Mouse (Mus musculus) left cerebral cortex, adult 8-10 months (tissue): ENCODE measurements at regions not wholly inside any gene's neighbourhood (a gene's known extent, or its start where the extent isn't known, plus 50 kb on each side); places are given as distances from the start of the nearest gene placed in this dataset.

Source experiments
- DNase-seq, 2 experiments: peaks; one replicate each; pipeline ENCODE4 v3.0.0; 2022; ENCODE audit warnings: low spot score in 2 of 2

DNA sequence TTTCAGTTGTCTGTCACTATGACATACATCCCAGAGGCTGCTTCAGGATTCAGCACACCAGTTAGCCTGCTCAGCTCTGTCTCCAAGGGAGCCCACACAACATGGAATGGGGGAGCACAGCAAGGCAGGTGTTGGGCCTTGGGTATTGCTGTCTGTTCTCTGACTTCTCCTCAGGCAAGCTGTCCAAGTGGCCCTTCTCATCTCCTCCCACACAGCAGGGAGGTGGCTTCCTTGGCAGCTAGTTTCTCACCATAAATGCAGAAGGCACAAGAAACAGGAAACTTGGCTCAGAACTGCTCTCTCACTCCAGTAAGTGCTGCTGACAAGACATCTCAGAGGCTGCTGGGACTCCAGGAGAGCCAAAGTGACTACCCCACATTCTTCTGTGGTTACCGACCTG, 64.6 kb downstream of the Htr5a start:
- DNase-seq: peak; percentile 13 to 82

- DNase-seq: no peak
Measured at GRCm38 (mm10) chr5:27908329-27908960, 66.5 kb downstream of the Htr5a start.
